Mouse (Mus musculus): ENCODE data around the gene Ppp1r9b. TPM values are rescaled to one million over a fixed set of nuclear protein-coding genes. Genes with fewer than 3 reads are reported as not detected.
A peak's percentile ranks its signal among the peaks of the same experiment; 100 is the strongest.

Ppp1r9b gene
- total and polyA plus RNA-seq, 2 experiments, result 2.6 to 3.6 TPM

DNA sequence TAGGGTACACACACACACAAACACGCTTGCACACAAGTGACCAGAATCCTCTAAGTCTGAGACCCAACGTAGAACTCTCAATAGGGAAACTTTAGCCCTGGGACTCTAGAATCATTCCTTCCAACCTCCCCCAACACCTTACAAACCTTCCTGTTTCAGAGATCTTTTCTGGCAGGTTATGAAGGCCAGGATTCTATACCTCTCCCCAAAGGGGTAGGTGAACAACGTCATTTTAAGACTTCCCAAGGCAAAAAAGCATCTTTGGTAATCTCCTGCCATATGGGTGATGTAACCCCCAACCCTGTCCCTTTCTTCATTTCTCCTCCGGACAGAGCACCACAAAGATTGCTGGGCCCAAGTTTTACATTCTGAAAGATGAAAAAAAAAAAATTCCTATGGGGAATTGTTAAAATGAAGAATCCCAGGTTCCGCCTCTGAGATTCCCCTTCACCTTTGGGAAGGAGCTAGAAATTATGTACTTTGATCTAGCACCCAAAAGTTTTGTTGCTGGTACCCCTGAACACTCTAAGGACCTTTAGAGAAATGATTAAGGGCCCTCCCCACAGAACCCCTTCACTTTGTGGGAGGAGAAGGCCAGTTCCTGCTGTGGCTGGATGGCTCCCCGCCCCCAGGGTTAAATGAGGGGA lies 610 bp upstream of the Ppp1r9b start:
- peaks cover 4% of the 10 kb centered on the region; the same call in 1 of the 2 replicates for H3K4me1 ChIP-seq (ENCODE audit: control insufficient read depth, insufficient read depth, low read length)
- H3K36me3 ChIP-seq (ENCODE audit: control insufficient read depth, insufficient read depth, low read length), result no peaks in the 10 kb centered on the region
- no peak for DNase-seq (ENCODE audit: extremely low read depth, low read depth, low spot score)
- H3K4me3 ChIP-seq (ENCODE audit: insufficient read depth, low read depth, low read length), result peak overlapping the region; percentile 27
- H3K27ac ChIP-seq (replicated peaks; ENCODE audit: insufficient read depth, low read depth, low read length), result peak overlapping the region; percentile 66
- WGBS, result 57% methylated on average over 6 of the region's 6 CpGs
- peaks cover 7% of the 10 kb centered on the region; the same call in 1 of the 2 replicates for H3K79me2 ChIP-seq (ENCODE audit: control insufficient read depth, insufficient read depth, low read length)
- TF ChIP-seq CTCF (IDR thresholded peaks at IDR 0.05; ENCODE audit: low read depth, low read length) (no peak), POLR2A (IDR thresholded peaks at IDR 0.05; ENCODE audit: extremely low read depth, insufficient read depth, low read length) (no peak)
- peak overlapping the region; percentile 62 for H3K9ac ChIP-seq (ENCODE audit: low read depth, low read length)
- peaks cover 10% of the 10 kb centered on the region for H3K27me3 ChIP-seq (ENCODE audit: control insufficient read depth, insufficient read depth, low read length)

DNA sequence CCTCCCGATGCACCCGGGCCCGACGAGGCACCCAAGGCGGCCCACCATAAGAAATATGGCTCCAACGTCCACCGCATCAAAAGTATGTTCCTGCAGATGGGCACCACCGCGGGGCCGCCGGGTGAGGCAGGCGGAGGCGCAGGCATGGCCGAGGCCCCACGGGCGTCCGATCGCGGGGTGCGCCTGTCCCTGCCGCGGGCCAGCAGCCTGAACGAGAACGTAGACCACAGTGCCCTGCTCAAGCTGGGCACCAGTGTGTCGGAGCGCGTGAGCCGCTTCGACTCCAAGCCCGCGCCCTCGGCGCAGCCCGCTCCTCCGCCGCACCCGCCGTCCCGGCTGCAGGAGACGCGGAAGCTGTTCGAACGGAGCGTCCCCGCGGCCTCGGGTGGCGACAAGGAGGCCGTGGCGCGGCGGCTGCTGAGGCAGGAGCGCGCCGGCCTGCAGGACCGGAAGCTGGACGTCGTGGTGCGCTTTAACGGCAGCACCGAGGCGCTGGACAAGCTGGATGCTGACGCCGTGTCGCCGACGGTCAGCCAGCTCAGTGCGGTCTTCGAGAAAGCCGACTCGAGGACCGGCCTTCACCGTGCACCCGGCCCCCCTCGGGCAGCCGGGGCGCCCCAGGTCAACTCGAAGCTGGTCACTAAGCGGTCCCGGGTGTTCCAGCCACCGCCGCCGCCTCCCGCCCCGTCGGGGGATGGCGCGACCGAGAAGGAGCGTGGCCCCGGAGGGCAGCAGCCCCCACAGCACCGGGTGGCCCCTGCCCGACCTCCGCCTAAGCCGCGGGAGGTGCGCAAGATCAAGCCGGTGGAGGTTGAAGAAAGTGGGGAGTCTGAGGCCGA lies 1.0 kb downstream of the Ppp1r9b start:
- no peak for TF ChIP-seq CTCF (IDR thresholded peaks at IDR 0.05; ENCODE audit: low read depth, low read length)
- no peak for TF ChIP-seq POLR2A (IDR thresholded peaks at IDR 0.05; ENCODE audit: extremely low read depth, insufficient read depth, low read length)
- peaks cover 4% of the 10 kb centered on the region; the same call in 1 of the 2 replicates for H3K4me1 ChIP-seq (ENCODE audit: control insufficient read depth, insufficient read depth, low read length)
- 2% methylated on average over 99 of the region's 99 CpGs for WGBS
- peaks cover 10% of the 10 kb centered on the region for H3K27me3 ChIP-seq (ENCODE audit: control insufficient read depth, insufficient read depth, low read length)
- peak overlapping the region; percentile 59 for H3K9ac ChIP-seq (ENCODE audit: low read depth, low read length)
- peak overlapping the region; percentile 57 for H3K4me3 ChIP-seq (ENCODE audit: insufficient read depth, low read depth, low read length)
- peak overlapping the region; percentile 22 for H3K27ac ChIP-seq (replicated peaks; ENCODE audit: insufficient read depth, low read depth, low read length)
- no peaks in the 10 kb centered on the region for H3K36me3 ChIP-seq (ENCODE audit: control insufficient read depth, insufficient read depth, low read length)
- DNase-seq (ENCODE audit: extremely low read depth, low read depth, low spot score), result no peak
- peaks cover 7% of the 10 kb centered on the region; the same call in 1 of the 2 replicates for H3K79me2 ChIP-seq (ENCODE audit: control insufficient read depth, insufficient read depth, low read length)

DNA sequence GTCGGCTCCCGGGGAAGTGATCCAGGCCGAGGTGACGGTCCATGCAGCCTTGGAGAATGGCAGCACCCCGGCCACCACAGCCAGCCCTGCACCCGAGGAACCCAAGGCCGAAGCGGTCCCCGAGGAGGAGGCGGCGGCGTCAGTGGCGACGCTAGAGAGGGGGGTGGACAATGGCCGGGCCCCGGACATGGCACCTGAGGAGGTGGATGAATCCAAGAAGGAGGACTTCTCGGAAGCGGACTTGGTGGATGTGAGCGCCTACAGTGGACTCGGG lies 1.6 kb downstream of the Ppp1r9b start:
- H3K4me3 ChIP-seq (ENCODE audit: insufficient read depth, low read depth, low read length), result peak overlapping the region; percentile 57
- peaks cover 7% of the 10 kb centered on the region; the same call in 1 of the 2 replicates for H3K79me2 ChIP-seq (ENCODE audit: control insufficient read depth, insufficient read depth, low read length)
- peaks cover 10% of the 10 kb centered on the region for H3K27me3 ChIP-seq (ENCODE audit: control insufficient read depth, insufficient read depth, low read length)
- WGBS, result 9% methylated on average over 20 of the region's 20 CpGs
- no peak for DNase-seq (ENCODE audit: extremely low read depth, low read depth, low spot score)
- H3K27ac ChIP-seq (replicated peaks; ENCODE audit: insufficient read depth, low read depth, low read length), result peak overlapping the region; percentile 22; the same call in 1 of the 2 replicates
- TF ChIP-seq POLR2A (IDR thresholded peaks at IDR 0.05; ENCODE audit: extremely low read depth, insufficient read depth, low read length), result no peak
- TF ChIP-seq CTCF (IDR thresholded peaks at IDR 0.05; ENCODE audit: low read depth, low read length), result no peak
- peak overlapping the region; percentile 59 for H3K9ac ChIP-seq (ENCODE audit: low read depth, low read length)
- no peaks in the 10 kb centered on the region for H3K36me3 ChIP-seq (ENCODE audit: control insufficient read depth, insufficient read depth, low read length)
- H3K4me1 ChIP-seq (ENCODE audit: control insufficient read depth, insufficient read depth, low read length), result peaks cover 4% of the 10 kb centered on the region; the same call in 1 of the 2 replicates

DNA sequence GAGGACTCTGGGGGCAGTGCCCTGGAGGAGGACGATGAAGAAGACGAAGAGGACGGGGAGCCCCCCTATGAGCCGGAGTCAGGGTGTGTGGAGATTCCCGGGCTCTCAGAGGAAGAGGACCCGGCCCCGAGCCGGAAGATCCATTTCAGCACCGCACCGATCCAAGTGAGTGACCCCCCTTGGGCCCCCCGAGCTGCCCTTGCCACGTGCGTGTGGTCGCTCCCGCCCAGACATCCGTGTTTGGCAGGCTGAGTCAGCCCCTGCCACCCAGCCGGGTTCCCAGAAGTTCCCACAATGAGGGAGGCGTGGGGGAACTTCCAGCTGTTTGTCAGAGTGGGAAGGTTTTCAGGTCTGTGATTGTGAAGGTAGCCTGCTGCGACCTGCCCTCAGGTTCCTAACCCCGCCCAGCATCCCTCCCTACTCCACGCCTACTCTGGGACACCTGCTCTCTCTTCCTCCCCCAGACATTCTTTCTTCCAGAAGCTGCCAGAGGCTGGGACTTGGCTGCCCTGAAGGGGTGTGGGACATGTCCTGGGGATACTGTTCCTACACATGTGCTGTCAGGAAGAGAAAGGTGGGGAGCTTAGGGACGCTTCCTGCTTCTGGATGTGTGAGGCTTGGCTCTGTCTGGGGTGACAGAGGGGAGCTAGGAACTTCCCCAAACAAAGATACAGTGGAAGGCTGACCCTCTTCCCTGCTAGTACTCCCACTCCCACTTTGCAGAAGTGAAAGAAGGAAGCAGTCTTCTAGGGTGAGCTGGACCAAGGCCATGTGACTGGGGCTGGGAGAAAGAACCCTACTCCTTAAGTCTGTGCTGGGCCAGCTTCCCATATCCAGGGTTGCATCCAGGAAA lies 2.1 kb downstream of the Ppp1r9b start:
- WGBS, result 24% methylated on average over 22 of the region's 22 CpGs
- TF ChIP-seq POLR2A (IDR thresholded peaks at IDR 0.05; ENCODE audit: extremely low read depth, insufficient read depth, low read length) (no peak), CTCF (IDR thresholded peaks at IDR 0.05; ENCODE audit: low read depth, low read length) (no peak)
- Histone ChIP-seq H3K4me1 (ENCODE audit: control insufficient read depth, insufficient read depth, low read length) (peaks cover 4% of the 10 kb centered on the region; the same call in 1 of the 2 replicates), H3K27ac (replicated peaks; ENCODE audit: insufficient read depth, low read depth, low read length) (peak overlapping the region; percentile 22), H3K27me3 (ENCODE audit: control insufficient read depth, insufficient read depth, low read length) (peaks cover 10% of the 10 kb centered on the region), H3K79me2 (ENCODE audit: control insufficient read depth, insufficient read depth, low read length) (peaks cover 7% of the 10 kb centered on the region; the same call in 1 of the 2 replicates), H3K4me3 (ENCODE audit: insufficient read depth, low read depth, low read length) (peak overlapping the region; percentile 57), H3K36me3 (ENCODE audit: control insufficient read depth, insufficient read depth, low read length) (no peaks in the 10 kb centered on the region), H3K9ac (ENCODE audit: low read depth, low read length) (peak overlapping the region; percentile 59)
- peak; percentile 51 for DNase-seq (ENCODE audit: extremely low read depth, low read depth, low spot score)

DNA sequence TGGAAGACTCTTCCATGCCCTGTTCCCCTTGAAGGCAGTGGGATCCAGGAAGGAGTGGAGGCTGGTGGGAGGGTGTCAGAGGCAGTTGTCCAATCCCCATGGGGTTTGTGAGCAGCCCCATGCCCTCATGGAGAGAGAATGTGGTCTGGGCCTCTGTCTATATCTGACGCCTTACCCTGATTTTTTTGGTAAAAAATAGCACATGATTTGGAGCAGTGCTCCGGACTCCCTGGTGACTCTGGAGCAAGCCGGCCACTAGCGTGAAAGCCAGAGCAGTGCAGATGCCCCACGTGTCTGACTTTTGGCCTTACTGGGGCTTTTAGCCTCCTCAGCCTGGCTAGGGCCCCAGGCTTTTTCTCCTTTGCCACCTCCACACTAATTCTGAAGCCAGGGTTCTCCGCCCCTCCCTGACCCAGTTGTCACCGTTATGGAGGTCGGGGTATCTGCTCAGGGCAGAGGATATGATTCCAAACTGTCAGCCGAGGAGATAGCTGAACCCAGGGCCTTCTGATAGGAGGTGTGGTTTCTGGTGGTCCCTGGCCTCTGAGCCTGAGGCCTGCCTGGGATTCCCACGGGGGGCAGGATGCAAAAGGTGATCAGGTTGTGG lies 3.5 kb downstream of the Ppp1r9b start:
- peaks cover 10% of the 10 kb centered on the region for H3K27me3 ChIP-seq (ENCODE audit: control insufficient read depth, insufficient read depth, low read length)
- no peak for TF ChIP-seq CTCF (IDR thresholded peaks at IDR 0.05; ENCODE audit: low read depth, low read length)
- TF ChIP-seq POLR2A (IDR thresholded peaks at IDR 0.05; ENCODE audit: extremely low read depth, insufficient read depth, low read length), result no peak
- H3K9ac ChIP-seq (ENCODE audit: low read depth, low read length), result no peak overlapping the region; the same call in 1 of the 2 replicates
- peaks cover 7% of the 10 kb centered on the region; the same call in 1 of the 2 replicates for H3K79me2 ChIP-seq (ENCODE audit: control insufficient read depth, insufficient read depth, low read length)
- WGBS, result 61% methylated on average over 10 of the region's 10 CpGs
- DNase-seq (ENCODE audit: extremely low read depth, low read depth, low spot score), result no peak
- H3K4me3 ChIP-seq (ENCODE audit: insufficient read depth, low read depth, low read length), result no peak overlapping the region; the same call in 1 of the 2 replicates
- H3K4me1 ChIP-seq (ENCODE audit: control insufficient read depth, insufficient read depth, low read length), result no peaks in the 10 kb centered on the region
- no peak overlapping the region for H3K27ac ChIP-seq (replicated peaks; ENCODE audit: insufficient read depth, low read depth, low read length)
- H3K36me3 ChIP-seq (ENCODE audit: control insufficient read depth, insufficient read depth, low read length), result no peaks in the 10 kb centered on the region
